Mouse (Mus musculus): ENCODE measurements at regions not wholly inside any gene's neighbourhood (a gene's known extent, or its start where the extent isn't known, plus 50 kb on each side); places are given as distances from the start of the nearest gene placed in this dataset.

DNA sequence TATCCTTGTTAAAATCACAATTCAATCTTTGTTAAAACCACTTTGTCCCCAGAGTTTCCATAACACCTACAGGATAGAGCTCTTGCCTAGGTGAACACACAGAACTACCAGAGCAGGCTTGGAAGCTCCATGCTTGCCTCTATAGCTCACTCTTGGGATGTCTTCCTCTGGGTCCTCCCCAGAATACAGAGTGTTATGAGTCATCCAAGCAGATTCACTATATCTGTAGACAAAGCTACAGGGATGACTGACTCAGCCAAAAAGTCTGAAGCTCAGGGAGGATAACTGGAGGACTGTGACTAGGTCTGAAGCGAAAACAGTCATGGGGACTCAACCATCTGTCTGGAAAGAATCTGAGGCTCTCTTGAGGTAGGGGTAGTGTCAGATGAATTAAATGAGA lies 211.5 kb upstream of the Igfbp3 start:
- H3K9me3 ChIP-seq = no peaks in the 10 kb centered on the region
- 90% methylated on average over 1 of the region's 1 CpGs for WGBS

GRCm38 (mm10) chr11:7424082-7424471 lies 210.4 kb upstream of the Igfbp3 start:
- Histone ChIP-seq H3K27ac (replicated peaks) (no peak overlapping the region), H3K27me3 (replicated peaks; ENCODE audit: low read depth, poor library complexity, severe bottlenecking) (no peaks in the 10 kb centered on the region), H3K4me1 (peaks cover 13% of the 10 kb centered on the region), H3K36me3 (replicated peaks) (no peaks in the 10 kb centered on the region), H3K4me3 (no peak overlapping the region), H3K9me3 (no peaks in the 10 kb centered on the region)
- DNase-seq (ENCODE audit: low spot score) = peak; percentile 17
- 46% methylated on average over 5 of the region's 5 CpGs for WGBS

More for the DNA sequence above, 211.5 kb upstream of the Igfbp3 start:
- DNase-seq (ENCODE audit: low spot score) = no peak
- no peak overlapping the region for H3K4me3 ChIP-seq
- H3K4me1 ChIP-seq = peaks cover 13% of the 10 kb centered on the region
- no peaks in the 10 kb centered on the region for H3K36me3 ChIP-seq (replicated peaks)
- no peaks in the 10 kb centered on the region for H3K27me3 ChIP-seq (replicated peaks; ENCODE audit: low read depth, poor library complexity, severe bottlenecking)
- H3K27ac ChIP-seq (replicated peaks) = no peak overlapping the region

DNA sequence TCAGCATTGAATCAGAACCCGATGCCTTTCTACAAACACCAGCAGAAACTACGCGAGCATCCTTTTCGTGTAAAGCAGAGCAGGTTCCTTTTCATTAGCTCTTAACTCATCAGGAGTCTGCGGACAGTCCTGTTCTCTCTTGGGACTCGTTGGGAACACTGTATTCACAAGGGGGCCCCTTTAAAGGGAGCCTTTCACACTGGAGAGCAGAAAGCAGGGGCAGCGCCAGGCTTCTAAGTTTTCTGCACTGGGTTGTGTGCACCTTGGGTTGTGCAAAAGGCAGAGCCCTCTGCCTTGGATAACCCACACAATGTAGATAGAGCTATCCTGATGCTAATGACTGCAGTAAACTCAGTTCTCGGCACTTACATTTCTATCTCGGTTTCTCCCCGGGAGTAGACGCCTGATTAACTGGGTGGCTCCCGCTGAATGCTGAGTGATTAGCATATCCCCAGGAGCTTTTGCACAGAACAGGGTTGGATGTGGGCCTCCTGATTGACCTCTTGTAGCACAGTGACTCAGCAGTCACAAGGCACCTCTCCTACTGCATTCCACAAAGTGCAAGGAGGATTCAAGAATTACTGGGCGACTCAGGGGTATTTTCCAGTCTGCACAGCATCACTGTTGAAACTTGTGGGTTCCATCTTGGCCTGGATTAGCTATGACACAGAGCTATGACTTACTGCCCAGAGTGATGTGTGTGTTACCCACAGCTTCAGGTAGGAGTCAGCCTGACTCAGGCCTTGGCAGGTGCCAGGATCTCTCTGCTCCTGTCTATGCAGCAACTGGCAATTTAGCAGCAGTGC lies 209.8 kb upstream of the Igfbp3 start:
- DNase-seq (ENCODE audit: low spot score) = peak; percentile 24
- H3K36me3 ChIP-seq (replicated peaks) = no peaks in the 10 kb centered on the region
- no peaks in the 10 kb centered on the region for H3K27me3 ChIP-seq (replicated peaks; ENCODE audit: low read depth, poor library complexity, severe bottlenecking)
- WGBS = 15% methylated on average over 13 of the region's 13 CpGs
- peak overlapping the region; percentile 21; the same call in 1 of the 2 replicates for H3K27ac ChIP-seq (replicated peaks)
- no peaks in the 10 kb centered on the region for H3K9me3 ChIP-seq
- no peak overlapping the region for H3K4me3 ChIP-seq
- H3K4me1 ChIP-seq = peaks cover 13% of the 10 kb centered on the region

- no peaks in the 10 kb centered on the region for H3K9me3 ChIP-seq
- no peaks in the 10 kb centered on the region for H3K4me1 ChIP-seq
- 73% methylated on average over 3 of the region's 3 CpGs for whole genome bisulfite sequencing
- H3K4me3 ChIP-seq = no peak overlapping the region
- DNase-seq (ENCODE audit: low spot score) = no peak
- no peaks in the 10 kb centered on the region for H3K36me3 ChIP-seq (replicated peaks)
- H3K27ac ChIP-seq (replicated peaks) = no peak overlapping the region
- no peaks in the 10 kb centered on the region for H3K27me3 ChIP-seq (replicated peaks; ENCODE audit: low read depth, poor library complexity, severe bottlenecking)
Measured at GRCm38 (mm10) chr11:7412631-7413030, 198.9 kb upstream of the Igfbp3 start.

- H3K36me3 ChIP-seq (replicated peaks) = no peaks in the 10 kb centered on the region
- H3K9me3 ChIP-seq = no peaks in the 10 kb centered on the region
- no peaks in the 10 kb centered on the region for H3K27me3 ChIP-seq (replicated peaks; ENCODE audit: low read depth, poor library complexity, severe bottlenecking)
- H3K27ac ChIP-seq (replicated peaks) = no peak overlapping the region
- no peak overlapping the region for H3K4me3 ChIP-seq
- H3K4me1 ChIP-seq = no peaks in the 10 kb centered on the region
- peak; percentile 8 for DNase-seq (ENCODE audit: low spot score)
Measured at GRCm38 (mm10) chr11:7408992-7409391, 195.3 kb upstream of the Igfbp3 start.

DNA sequence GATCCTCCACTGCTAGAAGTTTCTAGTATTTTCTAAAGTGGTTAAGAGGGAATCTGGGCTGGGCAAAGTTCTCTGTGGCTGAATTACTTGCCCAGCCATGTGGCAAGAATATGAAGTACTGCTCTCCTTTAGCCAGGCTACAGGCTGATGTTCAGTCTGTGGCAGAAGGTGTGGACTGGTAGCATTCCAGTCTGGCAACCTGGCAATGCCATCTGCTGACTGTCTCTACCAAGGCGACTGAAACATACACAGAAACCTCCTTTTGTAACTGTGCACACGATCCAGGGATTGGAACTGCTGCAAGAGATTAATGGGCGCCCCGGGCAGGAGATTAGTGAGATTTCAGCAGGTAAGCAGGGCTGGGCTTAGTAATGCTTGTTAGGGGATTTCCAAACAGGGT lies 190.9 kb upstream of the Igfbp3 start:
- H3K4me3 ChIP-seq = no peak overlapping the region
- no peaks in the 10 kb centered on the region for H3K27me3 ChIP-seq (replicated peaks; ENCODE audit: low read depth, poor library complexity, severe bottlenecking)
- 76% methylated on average over 4 of the region's 4 CpGs for WGBS
- no peak for DNase-seq (ENCODE audit: low spot score)
- H3K36me3 ChIP-seq (replicated peaks) = no peaks in the 10 kb centered on the region
- H3K27ac ChIP-seq (replicated peaks) = no peak overlapping the region
- H3K4me1 ChIP-seq = no peaks in the 10 kb centered on the region
- no peaks in the 10 kb centered on the region for H3K9me3 ChIP-seq

GRCm38 (mm10) chr11:7371835-7372234 lies 158.1 kb upstream of the Igfbp3 start:
- Histone ChIP-seq H3K27ac (replicated peaks) (no peak overlapping the region), H3K4me1 (no peaks in the 10 kb centered on the region), H3K36me3 (replicated peaks) (no peaks in the 10 kb centered on the region), H3K27me3 (replicated peaks; ENCODE audit: low read depth, poor library complexity, severe bottlenecking) (no peaks in the 10 kb centered on the region), H3K4me3 (no peak overlapping the region), H3K9me3 (no peaks in the 10 kb centered on the region)
- no peak for DNase-seq (ENCODE audit: low spot score)
- 72% methylated on average over 1 of the region's 1 CpGs for WGBS

DNA sequence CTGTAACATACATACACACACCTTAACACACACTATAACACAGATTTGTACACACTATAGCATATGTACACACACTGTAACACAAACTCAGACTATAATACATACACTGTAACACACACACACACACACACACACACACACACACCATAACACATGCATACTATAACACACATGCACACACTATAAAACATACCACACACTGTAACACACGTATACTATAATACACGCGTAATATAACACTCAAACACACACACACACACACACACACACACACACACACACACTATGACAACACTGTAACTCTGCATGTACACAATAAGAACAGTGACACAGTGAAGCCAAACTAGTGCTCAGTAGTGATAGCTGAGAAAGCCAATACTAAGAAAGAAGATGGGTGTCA lies 147.7 kb upstream of the Igfbp3 start:
- Histone ChIP-seq H3K27me3 (replicated peaks; ENCODE audit: low read depth, poor library complexity, severe bottlenecking) (no peaks in the 10 kb centered on the region), H3K4me1 (no peaks in the 10 kb centered on the region), H3K4me3 (no peak overlapping the region), H3K36me3 (replicated peaks) (no peaks in the 10 kb centered on the region), H3K9me3 (no peaks in the 10 kb centered on the region), H3K27ac (replicated peaks) (no peak overlapping the region)
- 92% methylated on average over 3 of the region's 3 CpGs for WGBS
- DNase-seq (ENCODE audit: low spot score) = no peak

DNA sequence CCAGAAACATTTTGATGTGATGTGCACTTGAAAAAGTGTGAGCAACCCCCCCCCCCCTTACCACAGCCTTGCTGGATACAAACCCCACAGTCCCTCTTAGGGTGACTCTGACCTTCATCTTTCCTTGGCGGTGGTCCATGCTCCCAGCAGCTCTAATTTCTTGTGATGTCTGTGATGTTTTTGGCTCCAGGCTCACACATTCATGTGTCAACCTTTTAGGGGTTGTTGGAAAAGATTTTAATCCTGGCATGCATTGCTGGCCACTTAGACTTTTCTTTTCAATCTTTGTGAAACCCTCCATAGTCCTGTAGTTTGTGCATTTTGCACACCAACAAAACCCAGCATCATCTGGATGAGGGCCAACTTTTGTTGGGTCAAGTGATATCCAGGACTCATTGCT lies 134.9 kb upstream of the Igfbp3 start:
- H3K36me3 ChIP-seq (replicated peaks) = no peaks in the 10 kb centered on the region
- DNase-seq (ENCODE audit: low spot score) = no peak
- no peak overlapping the region for H3K4me3 ChIP-seq
- H3K4me1 ChIP-seq = no peaks in the 10 kb centered on the region
- no peaks in the 10 kb centered on the region for H3K9me3 ChIP-seq
- no peaks in the 10 kb centered on the region for H3K27me3 ChIP-seq (replicated peaks; ENCODE audit: low read depth, poor library complexity, severe bottlenecking)
- 87% methylated on average over 1 of the region's 1 CpGs for WGBS
- H3K27ac ChIP-seq (replicated peaks) = no peak overlapping the region

GRCm38 (mm10) chr11:7337826-7338225 lies 124.1 kb upstream of the Igfbp3 start:
- H3K4me3 ChIP-seq = no peak overlapping the region
- H3K4me1 ChIP-seq = no peaks in the 10 kb centered on the region
- H3K27ac ChIP-seq (replicated peaks) = no peak overlapping the region
- no peaks in the 10 kb centered on the region for H3K27me3 ChIP-seq (replicated peaks; ENCODE audit: low read depth, poor library complexity, severe bottlenecking)
- DNase-seq (ENCODE audit: low spot score) = no peak
- no peaks in the 10 kb centered on the region for H3K36me3 ChIP-seq (replicated peaks)
- peaks cover 14% of the 10 kb centered on the region for H3K9me3 ChIP-seq

GRCm38 (mm10) chr11:7317409-7317970 lies 103.8 kb upstream of the Igfbp3 start:
- Histone ChIP-seq H3K27me3 (replicated peaks; ENCODE audit: low read depth, poor library complexity, severe bottlenecking) (no peaks in the 10 kb centered on the region), H3K36me3 (replicated peaks) (no peaks in the 10 kb centered on the region), H3K9me3 (no peaks in the 10 kb centered on the region), H3K27ac (replicated peaks) (no peak overlapping the region), H3K4me3 (no peak overlapping the region), H3K4me1 (no peaks in the 10 kb centered on the region)
- DNase-seq (ENCODE audit: low spot score) = no peak
- WGBS = 74% methylated on average over 3 of the region's 3 CpGs

GRCm38 (mm10) chr11:7296252-7296651 lies 82.5 kb upstream of the Igfbp3 start:
- Histone ChIP-seq H3K4me1 (no peaks in the 10 kb centered on the region), H3K4me3 (no peak overlapping the region), H3K27me3 (replicated peaks; ENCODE audit: low read depth, poor library complexity, severe bottlenecking) (no peaks in the 10 kb centered on the region), H3K27ac (replicated peaks) (no peak overlapping the region), H3K36me3 (replicated peaks) (no peaks in the 10 kb centered on the region), H3K9me3 (no peaks in the 10 kb centered on the region)
- no peak for DNase-seq (ENCODE audit: low spot score)

- Histone ChIP-seq H3K4me1 (peaks cover 11% of the 10 kb centered on the region), H3K4me3 (no peak overlapping the region), H3K27me3 (replicated peaks; ENCODE audit: low read depth, poor library complexity, severe bottlenecking) (no peaks in the 10 kb centered on the region), H3K36me3 (replicated peaks) (no peaks in the 10 kb centered on the region), H3K9me3 (no peaks in the 10 kb centered on the region), H3K27ac (replicated peaks) (no peak overlapping the region)
- no peak for DNase-seq (ENCODE audit: low spot score)
- WGBS = 87% methylated on average over 8 of the region's 8 CpGs
Measured at GRCm38 (mm10) chr11:7289242-7289938, 75.7 kb upstream of the Igfbp3 start.
